Mouse (Mus musculus): ENCODE measurements around the gene Mtfr1l. TPM values are rescaled to one million over a fixed set of nuclear protein-coding genes. Genes with fewer than 3 reads are reported as not detected.

Gene Mtfr1l
- 79.4 and 93.2 TPM in 2 replicates for polyA plus RNA-seq (2021; fragmentation: Nextera tagmentation)
- long read RNA-seq, experiment 1, full-length matches to known transcripts: 453 of 627 reads
- long read RNA-seq, experiment 1, partial matches to known transcripts: 79 of 627 reads
- long read RNA-seq, experiment 1, other reads (novel, unspliced or antisense): 95 of 627 reads
- long read RNA-seq, experiment 2, transcript Mtfr1l-202 (7 exons, 1,969 nt): major isoform, 74 of 158 reads
- long read RNA-seq, experiment 2, transcript Mtfr1l-201 (7 exons, 2,025 nt): minor isoform, 20 of 158 reads
- long read RNA-seq, experiment 2, partial matches to known transcripts: 41 of 158 reads
- long read RNA-seq, experiment 2, other reads (novel, unspliced or antisense): 23 of 158 reads

DNA sequence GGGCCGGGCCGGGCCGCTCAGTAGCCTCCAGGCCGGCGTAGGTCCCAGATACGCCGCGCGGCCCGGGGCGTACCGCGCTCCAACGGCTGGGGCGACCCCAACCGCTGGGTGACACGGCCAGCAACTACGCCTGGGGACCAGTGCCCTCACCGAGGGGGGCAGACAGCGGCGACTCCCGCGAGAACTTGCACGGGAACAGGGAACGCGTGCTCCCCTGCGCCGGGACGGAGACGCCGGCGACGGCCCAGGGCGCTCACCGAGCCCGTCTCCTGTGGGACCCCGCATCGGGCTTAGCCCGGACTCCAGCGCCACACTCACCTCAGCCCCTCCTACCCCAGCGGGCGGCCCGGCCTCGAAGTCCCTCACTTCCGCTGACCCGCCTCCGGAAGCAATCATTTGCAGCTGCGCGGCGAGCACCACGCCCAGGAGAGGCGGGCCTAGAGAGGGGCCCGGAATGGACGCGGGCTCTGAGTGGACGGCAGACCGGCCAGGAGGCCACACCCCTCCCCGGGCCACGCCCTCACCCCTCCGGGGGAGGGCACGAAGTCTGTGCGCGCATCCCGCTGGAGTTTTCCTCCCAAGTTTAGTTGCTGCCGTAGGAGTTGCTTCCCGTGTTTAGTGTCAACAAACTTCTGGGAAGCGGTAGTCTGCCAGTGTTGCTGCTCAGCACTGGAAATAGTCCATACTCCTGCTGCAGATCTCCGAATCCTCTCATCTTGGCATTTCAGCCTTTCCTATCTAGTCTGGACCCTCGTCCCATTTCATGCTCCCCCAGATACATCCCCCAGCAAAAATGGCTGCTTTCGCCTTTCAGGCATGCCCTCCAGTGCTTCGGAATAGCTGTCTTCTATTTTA is at the start of gene Mtfr1l:
Gene Mtfr1l (minus strand): TSS at position 456 of the 855 bp plus-strand sequence.

DNA sequence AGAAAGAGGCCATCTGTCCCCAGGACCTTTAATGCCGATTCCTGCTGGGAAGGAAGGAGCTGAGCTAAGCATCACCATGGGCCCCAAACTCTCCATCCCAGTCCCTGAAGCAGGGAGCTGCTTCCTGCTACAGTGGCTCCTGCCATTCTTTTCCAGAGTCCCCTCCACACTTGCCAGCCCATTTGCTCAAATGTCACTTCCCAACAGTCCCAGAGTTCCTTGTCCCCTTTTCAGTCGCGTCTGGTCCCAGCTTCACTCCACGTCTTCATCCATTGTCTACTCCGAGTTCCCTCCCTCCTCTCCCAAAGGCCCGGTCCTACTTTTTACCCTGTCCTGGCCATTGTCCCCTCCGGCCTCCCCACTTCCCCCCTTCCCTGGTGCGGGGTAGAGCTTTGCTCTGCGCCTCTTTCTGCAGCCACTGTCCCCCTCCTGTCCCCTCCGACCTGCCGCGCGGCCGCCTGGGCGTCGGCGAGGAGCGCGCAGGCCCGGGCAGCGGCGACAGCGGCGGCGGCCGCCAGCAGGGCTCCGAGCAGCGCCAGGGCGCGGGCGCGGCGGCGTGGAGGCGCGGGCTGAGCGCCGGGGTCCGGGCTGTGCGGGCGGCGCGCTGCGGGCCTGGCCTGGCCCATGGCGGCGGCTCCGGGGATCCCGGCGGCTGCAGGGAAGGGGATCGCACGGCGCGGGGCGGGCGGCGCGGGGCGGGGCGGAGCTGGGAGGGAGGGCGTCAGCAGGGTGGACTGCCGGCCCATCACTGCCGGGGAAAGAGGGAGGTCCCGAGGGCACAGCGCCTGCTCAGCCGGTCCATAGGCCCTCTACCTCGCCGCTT is 16.5 kb upstream of the Mtfr1l start, which contains the start of gene Selenon:
Gene Selenon (minus strand): TSS at position 673 of the 823 bp plus-strand sequence.

DNA sequence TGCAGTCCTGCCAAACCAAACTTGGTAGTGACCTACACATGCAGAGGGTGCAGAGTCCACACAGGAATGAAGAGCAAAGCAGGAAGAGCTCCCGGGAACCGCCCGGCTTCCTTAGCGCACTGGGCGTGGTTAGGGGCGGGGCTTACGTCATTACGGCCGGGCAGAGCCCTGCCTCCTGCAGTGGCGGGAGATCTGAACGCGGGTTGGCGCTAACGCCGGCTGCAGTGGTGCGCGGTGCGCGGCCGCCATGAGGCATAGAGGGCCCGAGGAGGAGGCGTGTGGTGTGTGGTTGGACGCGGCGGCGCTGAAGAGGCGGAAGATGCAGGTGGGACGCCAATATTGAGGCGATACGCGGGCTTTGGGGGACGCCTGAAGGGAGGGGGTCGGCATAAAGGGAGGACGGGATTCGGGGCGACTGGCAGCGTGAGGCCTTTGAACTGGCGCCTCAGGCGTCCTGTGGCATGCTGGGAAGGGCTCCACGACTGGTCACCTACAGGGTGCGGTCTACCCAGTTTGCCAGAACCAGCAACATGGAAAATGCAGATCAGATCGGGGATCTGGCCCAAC is 24.3 kb downstream of the Mtfr1l start, which contains the start of gene Aunip:
Gene Aunip (plus strand): TSS at position 155 of the 567 bp plus-strand sequence.

DNA sequence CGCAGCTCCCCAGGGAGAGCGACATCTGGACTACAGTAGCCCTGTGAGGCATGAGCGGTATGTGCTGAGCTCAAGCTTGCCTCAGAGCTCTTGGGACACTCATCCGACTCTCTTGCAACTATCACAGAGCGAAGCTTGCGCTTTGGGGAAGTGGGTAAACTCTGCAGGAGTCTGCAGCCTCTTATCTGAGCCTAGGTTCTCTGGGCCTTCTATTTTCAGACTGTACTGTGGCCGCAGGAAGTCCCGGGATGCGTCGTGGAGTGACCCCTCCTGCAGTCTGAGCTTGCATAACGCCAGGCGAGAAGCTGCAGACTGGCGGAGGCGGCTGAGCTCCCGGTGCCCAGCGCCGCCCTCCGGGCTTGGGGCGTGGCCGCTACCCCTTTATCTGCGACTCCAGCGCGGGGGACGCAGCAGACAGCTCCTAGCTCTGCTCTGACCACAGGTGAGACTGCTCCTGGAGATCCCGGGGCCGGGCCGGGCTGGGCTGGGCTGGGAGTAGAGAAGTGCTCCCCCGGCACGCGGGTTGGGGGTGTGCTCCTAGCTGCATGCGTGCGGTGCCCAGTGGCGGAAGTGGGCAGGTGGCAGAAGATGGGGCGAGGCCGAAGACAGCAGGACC is 38.5 kb downstream of the Mtfr1l start, which contains the start of gene Paqr7:
Gene Paqr7 (plus strand): TSS at position 103 of the 616 bp plus-strand sequence.

Other genes starting within 250 kb of the Mtfr1l start
- 8.8 and 12.5 TPM in 2 replicates for gene Pdik1l, start 247.5 kb downstream of the Mtfr1l start, polyA plus RNA-seq (2021; fragmentation: Nextera tagmentation)
- 0.15 TPM in 1 of 2 replicates, not detected in the other for gene Trim63, start 220.3 kb downstream of the Mtfr1l start, polyA plus RNA-seq (2021; fragmentation: Nextera tagmentation)
- 0.53 and 0.59 TPM in 2 replicates for gene Slc30a2, start 192.2 kb downstream of the Mtfr1l start, polyA plus RNA-seq (2021; fragmentation: Nextera tagmentation)
- 23.0 and 23.2 TPM in 2 replicates for gene Extl1, start 151.5 kb downstream of the Mtfr1l start, polyA plus RNA-seq (2021; fragmentation: Nextera tagmentation)
- 3.2 and 3.3 TPM in 2 replicates for gene Pafah2, start 139.1 kb downstream of the Mtfr1l start, polyA plus RNA-seq (2021; fragmentation: Nextera tagmentation)
- gene Stmn1, start 67.1 kb downstream of the Mtfr1l start, polyA plus RNA-seq (2021; fragmentation: Nextera tagmentation): 571 and 612 TPM in 2 replicates
- 25.9 and 38.3 TPM in 2 replicates for gene Paqr7, start 38.7 kb downstream of the Mtfr1l start, polyA plus RNA-seq (2021; fragmentation: Nextera tagmentation)
- 0.09 TPM in 1 of 2 replicates, not detected in the other for gene Aunip, start 24.4 kb downstream of the Mtfr1l start, polyA plus RNA-seq (2021; fragmentation: Nextera tagmentation)
- 2.4 and 11.4 TPM in 2 replicates for gene Selenon, start 16.8 kb upstream of the Mtfr1l start, polyA plus RNA-seq (2021; fragmentation: Nextera tagmentation)
- 5.3 TPM in 2 replicates for gene Man1c1, start 168.9 kb upstream of the Mtfr1l start, polyA plus RNA-seq (2021; fragmentation: Nextera tagmentation)
- 1.5 and 2.5 TPM in 2 replicates for gene Ldlrap1, start 232.6 kb upstream of the Mtfr1l start, polyA plus RNA-seq (2021; fragmentation: Nextera tagmentation)